Mouse (Mus musculus) ES-E14 (cell line): ENCODE data around the gene Calm3. TPM values are rescaled to one million over a fixed set of nuclear protein-coding genes. Genes with fewer than 3 reads are reported as not detected.

Experiments used
- DNase-seq: peaks from one replicate; pipeline ENCODE4 v3.0.0-alpha.2; 2013; ENCODE audit warnings: low read depth, low spot score
- H3K27ac ChIP-seq: 2 replicates; pipeline ENCODE4 v1.5.1; 2012; ENCODE audit warnings: low read depth, mild to moderate bottlenecking, low read length, moderate library complexity, mixed read lengths; ENCODE audit not compliant: poor library complexity, insufficient read depth, severe bottlenecking
- H3K36me3 ChIP-seq: 2 replicates; pipeline ENCODE4 v1.6.1; 2012; ENCODE audit warnings: mild to moderate bottlenecking, low read length, moderate library complexity, mixed read lengths; ENCODE audit not compliant: control insufficient read depth, poor library complexity, insufficient read depth, severe bottlenecking
- H3K4me1 ChIP-seq, 2 experiments: fragments of 150-350 bp in 1 of 2; sonication (generic) in 1 of 2; 2 replicates each; pipeline ENCODE4 v1.6.1; 2012; ENCODE audit warnings: low read length in 2 of 2, mild to moderate bottlenecking in 1 of 2, mixed read lengths in 1 of 2; ENCODE audit not compliant: control insufficient read depth in 2 of 2, insufficient read depth in 2 of 2, poor library complexity in 1 of 2
- H3K4me3 ChIP-seq, 2 experiments: fragments of 150-350 bp in 1 of 2; sonication (generic) in 1 of 2; 2 replicates each; pipeline ENCODE4 v1.5.1; 2012; ENCODE audit warnings: low read length in 2 of 2, low read depth in 1 of 2, mild to moderate bottlenecking in 1 of 2, mixed read lengths in 1 of 2; ENCODE audit not compliant: insufficient read depth in 1 of 2, poor library complexity in 1 of 2, severe bottlenecking in 1 of 2
- H3K9ac ChIP-seq: 2 replicates; pipeline ENCODE4 v1.6.1; 2012; ENCODE audit warnings: low read depth, mild to moderate bottlenecking, low read length, mixed read lengths; ENCODE audit not compliant: poor library complexity, insufficient read depth, severe bottlenecking
- H3K9me3 ChIP-seq: fragments of 150-350 bp; sonication (generic); 2 replicates; pipeline ENCODE4 v1.6.1; 2012; ENCODE audit warnings: low read depth, mild to moderate bottlenecking, low read length; ENCODE audit not compliant: control insufficient read depth, insufficient read depth
- CHD2 ChIP-seq: IDR thresholded peaks from 2 replicates; pipeline ENCODE4 v1.6.1; 2014; ENCODE audit warnings: mild to moderate bottlenecking, low read depth, low read length, inconsistent platforms
- HCFC1 ChIP-seq: IDR thresholded peaks from 2 replicates; pipeline ENCODE4 v1.6.1; 2012; ENCODE audit warnings: low read length, inconsistent platforms, borderline replicate concordance; ENCODE audit not compliant: insufficient read depth
- MAFK ChIP-seq: IDR thresholded peaks from 2 replicates; pipeline ENCODE4 v1.6.1; 2014; ENCODE audit warnings: mild to moderate bottlenecking, low read depth, low read length, inconsistent platforms; ENCODE audit not compliant: insufficient read depth
- ZC3H11A ChIP-seq: IDR thresholded peaks from 2 replicates; pipeline ENCODE4 v1.6.1; 2012; ENCODE audit warnings: low read depth, mild to moderate bottlenecking, inconsistent platforms, low read length, borderline replicate concordance
- ZNF384 ChIP-seq: IDR thresholded peaks from 2 replicates; pipeline ENCODE4 v1.6.1; 2012; ENCODE audit warnings: low read depth, low read length, inconsistent platforms
- in situ Hi-C, 2 experiments: fragments of 600-800 bp; cut with MboI; formaldehyde crosslinking; loops; one replicate each; pipeline ENCODE4 v1.15.1; 2025; ENCODE audit warnings: low sequenced_read_pairs in 2 of 2, inconsistent platforms in 1 of 2; ENCODE audit not compliant: unreplicated experiment in 2 of 2
- total RNA-seq: library from RNA; depleted of rRNA; stranded (reverse); fragments of 300-350 nt; gene quantifications from 2 replicates; pipeline ENCODE4 v1.2.3, GENCODE M21; 2012

Gene Calm3
- total RNA-seq, 1 experiment = 198 TPM

DNA sequence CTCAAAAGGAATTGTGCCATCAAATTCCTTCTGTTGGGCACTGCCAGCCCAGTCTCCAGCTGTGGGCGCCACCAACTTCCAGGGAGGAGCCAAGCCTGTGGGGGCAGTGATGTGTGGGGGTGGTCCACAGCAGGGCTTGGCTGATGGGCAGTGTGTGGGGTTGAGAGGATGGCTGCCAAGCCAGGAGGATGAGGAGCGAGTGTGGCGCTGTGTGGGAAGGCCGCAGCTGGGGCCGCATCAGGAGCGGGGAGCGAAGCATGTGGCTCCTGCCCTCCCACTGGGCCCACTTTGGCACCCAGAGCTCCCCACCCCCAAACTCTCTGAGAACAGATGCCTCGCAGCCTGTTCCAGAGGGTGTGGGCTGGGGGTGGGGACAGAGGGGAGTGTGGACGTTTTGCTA, 5.9 kb downstream of the Calm3 start:
- Histone ChIP-seq H3K9ac (no peak overlapping the region), H3K36me3 (peaks cover 54% of the 10 kb centered on the region), H3K27ac (no peak overlapping the region), H3K4me1 (peaks cover 0 to 39% of the 10 kb centered on the region in 2 experiments; a peak in 1 of 4 replicates), H3K4me3 (no peak overlapping the region), H3K9me3 (no peaks in the 10 kb centered on the region)
- TF ChIP-seq HCFC1 (no peak), ZC3H11A (no peak), ZNF384 (no peak), MAFK (no peak), CHD2 (no peak)
- DNase-seq = no peak
- in situ Hi-C loops = loop anchor here in 1 of 2 experiments (25.0 kb wide), 1 partner anchor 106 kb away; the partner anchor contains the start of genes Fkrp and Strn4

DNA sequence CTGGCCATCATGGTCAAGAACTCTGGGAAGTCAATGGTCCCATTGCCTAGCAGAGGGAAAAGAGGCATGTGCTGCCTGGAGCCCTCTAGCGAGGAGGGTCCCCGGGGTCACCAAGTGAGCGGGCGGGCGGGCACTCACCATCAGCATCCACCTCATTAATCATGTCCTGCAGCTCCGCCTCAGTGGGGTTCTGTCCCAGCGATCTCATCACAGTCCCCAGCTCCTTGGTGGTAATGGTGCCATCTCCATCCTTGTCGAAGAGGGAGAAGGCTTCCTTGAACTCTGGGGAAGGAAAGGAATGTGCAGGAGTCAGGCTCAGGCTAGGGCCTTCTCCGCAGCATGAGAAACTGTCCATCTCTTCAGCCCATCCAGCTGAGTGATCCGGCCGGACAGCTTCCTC, 6.5 kb downstream of the Calm3 start:
- peaks cover 54% of the 10 kb centered on the region for H3K36me3 ChIP-seq
- no peak overlapping the region for H3K4me3 ChIP-seq
- H3K27ac ChIP-seq = no peak overlapping the region
- in situ Hi-C loops = loop anchor here in 1 of 2 experiments (25.0 kb wide), 1 partner anchor 105 kb away; the partner anchor contains the start of genes Fkrp and Strn4
- no peak overlapping the region for H3K9ac ChIP-seq
- H3K4me1 ChIP-seq = peaks cover 0 to 37% of the 10 kb centered on the region in 2 experiments; a peak in 1 of 4 replicates
- TF ChIP-seq CHD2 (no peak), ZC3H11A (no peak), MAFK (no peak), HCFC1 (no peak), ZNF384 (no peak)
- DNase-seq = no peak
- H3K9me3 ChIP-seq = no peaks in the 10 kb centered on the region

DNA sequence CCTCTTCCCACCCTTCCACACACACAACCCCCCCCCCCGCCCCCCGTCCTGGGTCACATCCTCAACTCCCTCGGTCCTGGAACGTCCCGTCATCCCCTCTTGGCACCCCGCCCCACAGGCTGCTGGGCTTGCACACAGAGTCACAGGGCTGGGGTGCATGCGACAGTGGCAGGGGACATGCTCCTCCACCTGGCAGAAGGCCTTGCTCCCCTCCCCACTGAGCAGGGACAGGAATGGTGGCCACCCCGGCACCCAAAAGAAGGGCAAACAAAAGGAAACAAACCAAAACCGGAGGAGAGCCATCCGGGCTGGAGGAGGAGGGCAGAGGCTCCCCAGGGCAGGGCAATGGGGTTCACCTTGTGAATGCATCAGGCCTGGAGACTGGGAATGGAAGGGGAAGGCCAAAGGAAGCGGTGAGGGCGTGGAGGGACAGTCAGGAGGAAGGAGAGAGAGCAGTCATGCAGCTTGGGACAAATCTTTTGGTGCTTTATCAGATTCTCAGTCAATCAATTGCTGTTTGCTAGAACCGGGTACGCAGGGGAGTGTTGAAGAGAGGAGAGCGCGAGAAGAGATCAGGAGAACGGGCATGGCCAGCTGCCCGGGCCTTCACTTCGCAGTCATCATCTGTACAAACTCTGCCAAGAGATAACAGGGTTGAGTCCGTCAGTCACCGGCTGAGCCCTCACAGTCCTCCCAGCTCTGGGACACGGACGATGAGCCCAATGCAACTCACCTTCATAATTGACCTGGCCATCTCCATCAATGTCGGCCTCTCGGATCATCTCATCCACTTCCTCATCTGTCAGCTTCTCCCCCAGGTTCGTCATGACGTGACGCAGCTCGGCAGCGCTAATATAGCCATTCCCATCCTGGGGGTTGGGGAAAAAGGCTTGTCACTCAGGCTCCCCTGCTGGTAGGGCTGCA, 7.3 kb downstream of the Calm3 start:
- in situ Hi-C loops = loop anchor here in 1 of 2 experiments (25.0 kb wide), 1 partner anchor 104 kb away; the partner anchor contains the start of genes Fkrp and Strn4
- H3K4me3 ChIP-seq = no peak overlapping the region
- no peaks in the 10 kb centered on the region for H3K9me3 ChIP-seq
- no peak for DNase-seq
- H3K36me3 ChIP-seq = peaks cover 51% of the 10 kb centered on the region
- no peak overlapping the region for H3K27ac ChIP-seq
- no peak for TF ChIP-seq CHD2
- no peak for TF ChIP-seq MAFK
- no peak for TF ChIP-seq HCFC1
- no peak for TF ChIP-seq ZC3H11A
- TF ChIP-seq ZNF384 = no peak
- H3K4me1 ChIP-seq = peaks cover 0 to 28% of the 10 kb centered on the region in 2 experiments; a peak in 1 of 4 replicates
- H3K9ac ChIP-seq = no peak overlapping the region

DNA sequence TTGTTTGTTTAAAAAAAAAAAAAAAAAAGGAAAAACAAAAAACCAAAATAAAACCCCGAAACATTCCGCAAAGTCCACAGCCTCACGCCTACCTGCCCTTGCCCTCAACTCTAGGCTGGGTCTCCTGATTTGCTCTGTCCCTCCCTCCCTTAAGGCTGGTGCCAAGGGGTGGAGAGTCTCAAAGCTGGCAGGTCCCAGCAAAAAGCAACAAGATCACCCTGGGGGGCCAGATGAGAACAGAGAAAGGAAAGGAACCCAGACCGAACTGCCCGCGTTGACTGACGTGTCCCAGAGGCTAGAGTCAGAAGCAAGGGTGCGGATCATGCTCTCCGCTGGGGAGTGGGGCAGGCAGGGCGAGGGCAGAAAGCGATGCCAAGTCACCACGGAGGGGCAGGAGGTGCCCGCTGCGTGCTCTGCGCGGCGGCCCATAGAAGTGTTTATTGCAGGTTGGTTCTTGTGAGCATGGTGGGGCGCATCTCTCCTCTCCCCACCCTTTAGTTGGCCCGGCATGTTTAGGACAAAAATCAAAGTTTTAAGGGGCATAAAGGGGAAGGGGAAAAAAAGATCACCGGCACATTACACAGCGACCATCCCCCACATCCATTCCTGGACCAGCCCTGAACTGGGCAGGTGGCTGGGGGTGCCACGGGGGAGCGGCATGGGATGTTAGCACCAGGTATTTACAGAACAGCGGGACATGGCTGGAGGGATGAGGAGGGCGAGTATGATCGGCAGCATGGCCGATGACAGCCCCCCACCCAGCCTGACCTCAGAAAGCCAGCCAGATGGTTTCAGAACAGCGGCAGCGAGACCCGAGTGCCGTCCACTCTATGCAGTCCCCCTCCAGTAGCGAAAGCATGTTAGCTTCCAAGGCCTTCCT, 8.2 kb downstream of the Calm3 start:
- Histone ChIP-seq H3K27ac (no peak overlapping the region), H3K9me3 (no peaks in the 10 kb centered on the region), H3K36me3 (peaks cover 44% of the 10 kb centered on the region), H3K4me3 (no peak overlapping the region), H3K4me1 (peaks cover 0 to 20% of the 10 kb centered on the region in 2 experiments; a peak in 1 of 4 replicates), H3K9ac (no peak overlapping the region)
- TF ChIP-seq ZC3H11A (no peak), MAFK (no peak), CHD2 (no peak), ZNF384 (no peak), HCFC1 (no peak)
- in situ Hi-C loops = loop anchor here in 1 of 2 experiments (25.0 kb wide), 1 partner anchor 103 kb away; the partner anchor contains the start of genes Fkrp and Strn4
- no peak for DNase-seq
